16 mouse cellular contexts compared by ENCODE assay signal in the genomic region with DNA sequence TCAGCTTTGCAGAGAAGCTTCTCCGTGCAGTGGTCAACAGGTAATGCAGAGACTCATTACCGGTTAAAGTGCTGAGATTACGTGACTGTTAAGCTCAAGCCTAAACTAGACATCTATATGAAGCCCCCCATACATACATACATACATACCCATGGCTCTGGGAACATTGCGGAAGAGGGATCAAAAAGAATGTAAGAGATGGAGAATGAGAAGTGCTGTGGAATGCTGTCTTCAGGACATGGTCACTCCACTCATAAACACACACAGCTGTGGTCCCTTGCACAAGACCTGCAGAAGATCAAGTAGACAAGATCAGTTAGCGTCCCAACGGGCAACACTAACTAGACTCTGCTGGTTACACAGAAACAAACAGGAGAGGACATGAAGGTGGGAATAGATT.
"Had no signal": no experiment of that assay in that cellular context is flagged by ENCODE, and none has a peak within 500 bp of the region (broad histone marks: within the 10 kb centered on the region; RNA-seq: fewer than 3 reads in every experiment).

No protein-coding gene starts in this region.

- H3K27ac ChIP-seq: neural tube, embryonic 13.5 days; neural tube, embryonic 15.5 days; stomach, embryonic 15.5 days; stomach, postnatal 0 days had no signal

- H3K36me3 ChIP-seq: neural tube, embryonic 13.5 days; neural tube, embryonic 15.5 days; stomach, embryonic 15.5 days had no signal

- DNase-seq: retina, postnatal 1 day; right cerebral cortex, adult 18-20 months; right cerebral cortex, postnatal 14 days; right cerebral cortex, postnatal 25 days; right cerebral cortex, postnatal 4 days; spleen, adult 18-20 months; thymus, adult 18-20 months; thymus, adult 2 months; thymus, postnatal 14 days; thymus, postnatal 25 days; thymus, postnatal 36 days; thymus, postnatal 4 days had no signal

- H3K4me3 ChIP-seq: neural tube, embryonic 13.5 days; neural tube, embryonic 15.5 days; stomach, embryonic 15.5 days had no signal

- H3K9me3 ChIP-seq: neural tube, embryonic 13.5 days; neural tube, embryonic 15.5 days; stomach, embryonic 15.5 days had no signal

- H3K4me1 ChIP-seq: neural tube, embryonic 13.5 days; stomach, embryonic 15.5 days had no signal

- H3K9ac ChIP-seq: neural tube, embryonic 13.5 days; neural tube, embryonic 15.5 days; stomach, embryonic 15.5 days had no signal

- H3K4me2 ChIP-seq: neural tube, embryonic 13.5 days; neural tube, embryonic 15.5 days; stomach, embryonic 15.5 days had no signal

- H3K27me3 ChIP-seq: neural tube, embryonic 13.5 days; stomach, embryonic 15.5 days had no signal
